Mouse (Mus musculus): ENCODE measurements around the gene Prdx1. TPM values are rescaled to one million over a fixed set of nuclear protein-coding genes. Genes with fewer than 3 reads are reported as not detected.
"Not testable (repeated sequence)": the region's sequence is repeated elsewhere in the genome, so short reads cannot be mapped to it uniquely, and the experiment has no call there.

Prdx1 gene
- polyA plus RNA-seq, 2 experiments from 2014 or later, result 840 to 842 TPM

DNA sequence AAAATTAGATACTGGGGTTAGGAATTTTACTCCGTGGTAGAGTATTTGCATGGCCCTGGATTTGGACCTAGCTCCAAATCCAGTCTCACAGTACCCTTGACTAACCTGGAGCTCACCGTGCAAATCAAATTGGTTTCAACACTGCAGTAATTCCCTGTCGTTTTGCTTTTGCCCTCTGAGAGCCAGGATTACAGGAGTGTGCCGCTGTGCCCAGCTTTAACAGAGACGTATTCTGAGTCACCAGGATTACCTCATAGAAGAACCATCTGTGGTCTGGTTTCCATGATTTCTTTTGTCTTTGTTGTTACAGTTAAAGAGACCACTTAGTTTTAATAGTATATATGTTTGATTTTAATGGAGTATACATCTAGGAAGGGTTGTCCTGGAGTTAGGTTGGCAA, 6.2 kb upstream of the Prdx1 start:
- ATAC-seq, result no peak

DNA sequence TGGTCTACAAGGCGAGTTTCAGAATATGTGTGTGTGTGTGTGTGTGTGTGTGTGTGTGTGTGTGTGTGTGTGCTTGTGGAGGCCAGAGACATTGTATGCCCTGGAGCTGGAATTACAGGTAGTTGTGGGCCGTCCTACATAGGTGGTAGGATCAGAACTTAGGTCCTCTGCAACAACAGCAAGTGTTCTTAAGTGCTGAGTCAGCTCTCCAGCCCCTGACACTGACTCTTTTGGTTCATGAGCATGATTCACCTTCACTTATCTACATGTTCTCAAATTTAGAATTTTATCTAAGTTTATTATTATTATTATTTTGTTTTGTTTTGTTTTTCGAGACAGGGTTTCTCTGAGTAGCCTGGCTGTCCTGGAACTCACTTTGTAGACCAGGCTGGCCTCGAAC, 4.8 kb upstream of the Prdx1 start:
- not testable (repeated sequence) for ATAC-seq

DNA sequence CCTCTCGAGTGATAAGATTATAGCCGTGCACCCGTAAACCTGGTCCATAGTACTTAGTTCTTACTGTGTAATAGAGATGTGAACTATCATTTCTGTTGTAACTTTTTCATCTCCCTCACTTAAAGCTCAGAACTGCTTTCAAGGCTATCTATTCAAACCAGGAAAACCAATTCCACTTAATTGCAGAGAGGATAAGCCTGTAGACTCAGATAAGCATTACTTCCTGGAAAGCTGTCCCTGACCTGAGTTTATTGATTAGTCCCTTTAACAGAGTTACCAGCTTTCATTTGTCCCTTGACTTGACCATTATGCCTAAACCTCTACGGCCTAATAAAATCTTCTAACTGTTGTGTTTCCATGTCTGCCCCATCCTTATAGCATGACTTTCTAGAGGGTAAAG, 1.4 kb upstream of the Prdx1 start:
- no peak for ATAC-seq

DNA sequence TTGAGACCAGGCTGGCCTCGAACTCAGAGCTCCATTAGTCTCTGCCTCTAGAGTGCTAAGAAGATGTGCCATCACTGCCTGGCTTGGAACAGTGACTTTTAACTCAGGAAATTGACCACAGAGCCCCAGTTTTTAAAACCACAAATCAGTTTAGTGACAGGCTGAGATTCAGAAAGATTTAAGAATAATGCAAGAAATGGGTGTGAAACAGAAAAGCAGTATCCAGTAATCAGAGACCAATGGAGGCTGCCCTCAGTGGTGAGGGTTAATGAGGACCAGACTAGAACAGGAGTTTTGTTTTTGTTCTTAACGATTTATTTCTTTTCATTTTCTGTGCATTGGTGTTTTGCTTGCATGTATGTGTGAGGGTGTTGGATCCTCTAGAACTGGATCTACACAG, 679 bp upstream of the Prdx1 start:
- ATAC-seq, result no peak

DNA sequence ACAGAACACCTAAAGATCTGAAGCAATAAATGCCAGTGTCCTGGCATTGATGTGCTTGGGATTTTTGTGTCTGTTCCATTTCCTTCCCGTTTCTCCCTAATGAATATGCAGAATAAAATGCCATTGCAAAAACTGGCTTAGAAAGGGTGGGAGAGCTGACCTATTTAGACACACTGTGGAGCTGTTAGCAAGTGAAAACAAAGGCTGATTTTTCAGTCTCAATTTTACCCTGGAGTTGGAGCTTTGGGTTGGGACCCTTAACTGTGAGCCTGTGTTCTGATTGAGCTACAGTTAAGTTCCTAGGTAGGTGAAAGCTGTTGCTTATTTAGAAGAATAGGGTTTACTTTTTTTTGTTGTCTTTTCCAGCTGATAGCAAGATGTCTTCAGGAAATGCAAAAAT, 1.7 kb downstream of the Prdx1 start:
- ATAC-seq, result no peak

DNA sequence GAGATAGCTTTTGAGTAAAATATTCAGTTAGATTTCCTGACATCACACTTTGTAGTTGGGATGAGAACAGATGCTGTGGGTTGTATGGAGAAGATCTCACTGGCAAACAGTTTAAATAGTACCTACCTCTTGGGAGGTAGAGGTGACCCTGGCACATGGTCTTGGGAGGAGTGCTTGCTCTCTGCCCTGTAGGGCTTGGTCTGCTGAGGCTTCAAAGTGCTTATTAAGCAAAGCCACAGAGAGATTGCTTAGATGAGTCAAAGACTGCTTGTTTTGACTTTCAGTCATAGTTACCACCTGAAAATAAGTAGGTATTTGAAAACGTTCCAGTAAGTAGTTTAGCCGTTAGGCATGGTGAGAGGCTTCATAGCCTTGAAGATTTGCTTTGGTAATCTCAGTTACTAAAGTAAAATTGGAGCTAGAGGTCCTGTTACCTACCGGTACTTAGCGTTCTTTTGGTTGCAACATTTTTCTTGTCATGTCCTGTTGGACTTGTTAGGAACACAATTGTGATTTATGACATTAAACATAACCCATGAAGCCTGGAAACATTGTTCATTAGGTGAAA, 4.0 kb downstream of the Prdx1 start:
- no peak for ATAC-seq

DNA sequence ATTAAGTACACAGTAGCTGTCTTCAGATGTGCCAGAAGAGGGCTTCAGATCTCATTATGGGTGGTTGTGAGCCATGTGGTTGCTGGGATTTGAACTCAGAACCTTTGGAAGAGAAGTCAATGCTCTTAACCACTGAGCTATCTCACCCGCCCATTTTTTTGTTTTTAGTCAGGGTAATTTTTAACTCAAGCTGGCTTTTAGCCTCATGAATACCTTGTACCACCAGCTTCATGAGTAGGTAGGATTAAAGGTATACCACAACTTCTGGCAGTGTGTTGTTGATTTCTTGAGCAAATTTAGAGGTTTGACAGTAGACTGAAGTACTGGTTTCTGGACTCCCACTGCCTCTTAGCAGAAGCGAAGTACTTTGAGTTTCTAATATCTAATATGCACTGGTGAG, 6.8 kb downstream of the Prdx1 start:
- no peak for ATAC-seq

DNA sequence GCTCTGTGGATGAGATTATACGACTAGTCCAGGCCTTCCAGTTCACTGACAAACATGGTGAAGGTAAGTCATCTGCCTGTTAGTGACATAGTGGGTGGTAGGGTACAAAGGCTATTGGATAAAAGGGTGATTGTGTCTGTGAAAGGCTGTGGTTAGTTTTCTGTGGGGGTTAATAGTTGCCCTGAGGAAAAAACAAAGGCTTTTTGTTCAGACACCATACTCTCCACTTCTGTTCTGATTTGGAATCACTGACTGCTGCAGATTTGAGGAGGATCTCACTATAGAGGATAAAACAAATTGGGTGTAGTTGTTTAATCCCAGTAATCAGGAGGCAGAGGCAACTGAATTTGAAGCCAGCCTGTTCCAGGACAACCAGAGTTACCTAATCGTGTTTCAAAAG, 8.4 kb downstream of the Prdx1 start:
- no peak for ATAC-seq

DNA sequence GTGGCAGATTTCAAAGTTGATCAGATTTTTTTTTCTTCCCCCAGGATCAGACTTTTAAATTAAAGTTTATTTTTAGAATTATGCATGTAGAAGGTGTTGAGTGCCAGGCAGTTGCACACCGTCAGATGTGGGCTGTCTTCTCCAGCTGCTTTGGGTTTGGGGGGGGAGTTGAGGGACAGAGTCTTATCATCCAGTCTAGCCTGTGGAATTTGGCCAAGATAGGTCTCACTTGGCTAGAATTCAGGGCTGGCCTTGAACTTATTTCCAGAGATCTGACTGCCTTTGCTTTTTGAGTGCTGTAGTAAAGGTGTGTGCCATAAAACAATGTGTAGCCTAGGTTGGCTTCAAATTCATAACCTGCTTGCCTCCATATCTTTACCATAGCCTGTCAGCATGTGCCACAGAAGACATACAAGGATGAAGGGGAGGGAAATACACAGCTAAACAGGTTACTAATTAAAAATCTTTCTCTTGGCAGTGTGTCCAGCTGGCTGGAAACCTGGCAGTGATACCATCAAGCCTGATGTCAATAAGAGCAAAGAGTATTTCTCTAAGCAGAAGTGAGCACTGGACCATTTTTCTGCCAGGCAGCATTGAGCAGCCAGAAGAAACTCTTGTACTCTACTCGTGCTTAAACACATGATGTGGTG, 13.5 kb downstream of the Prdx1 start:
- ATAC-seq, result no peak

DNA sequence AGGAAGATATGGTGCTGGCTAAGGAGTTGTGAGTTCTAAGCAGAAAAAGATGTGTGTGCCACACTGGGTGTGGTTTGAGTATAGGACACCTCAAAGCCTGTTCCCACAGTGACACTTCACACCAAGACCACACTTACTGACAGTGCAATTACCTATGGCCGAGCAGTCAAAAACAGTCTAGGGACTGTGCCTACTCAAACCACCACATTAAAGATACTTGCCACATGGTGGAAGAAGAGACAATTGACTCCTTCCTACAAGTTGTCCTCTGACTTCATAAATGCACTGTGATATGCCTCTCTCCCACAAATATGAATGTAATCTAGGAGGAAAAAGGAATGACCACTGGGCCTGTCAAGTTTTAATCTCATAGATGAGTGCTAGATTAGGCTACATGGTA, 15.6 kb downstream of the Prdx1 start:
- no peak for ATAC-seq

DNA sequence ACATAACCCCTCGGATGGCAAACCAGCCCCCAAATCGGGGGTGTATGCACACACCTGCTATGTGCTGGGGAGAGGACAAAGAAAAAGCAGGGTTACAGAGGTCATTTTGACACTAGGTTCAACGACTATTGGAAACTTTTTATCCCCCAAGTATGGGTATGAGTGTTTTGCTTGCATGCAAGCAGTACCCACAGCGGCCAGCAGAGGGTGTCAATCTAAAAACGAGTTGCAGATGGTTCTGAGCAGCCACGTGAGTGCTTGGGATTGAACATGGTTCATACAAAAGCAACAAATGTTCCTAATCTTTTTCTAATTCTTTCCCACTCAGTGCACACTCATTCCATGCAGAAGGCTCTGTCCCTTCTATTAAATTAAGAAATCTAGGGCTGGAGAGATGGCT, 18.5 kb downstream of the Prdx1 start:
- no peak for ATAC-seq

DNA sequence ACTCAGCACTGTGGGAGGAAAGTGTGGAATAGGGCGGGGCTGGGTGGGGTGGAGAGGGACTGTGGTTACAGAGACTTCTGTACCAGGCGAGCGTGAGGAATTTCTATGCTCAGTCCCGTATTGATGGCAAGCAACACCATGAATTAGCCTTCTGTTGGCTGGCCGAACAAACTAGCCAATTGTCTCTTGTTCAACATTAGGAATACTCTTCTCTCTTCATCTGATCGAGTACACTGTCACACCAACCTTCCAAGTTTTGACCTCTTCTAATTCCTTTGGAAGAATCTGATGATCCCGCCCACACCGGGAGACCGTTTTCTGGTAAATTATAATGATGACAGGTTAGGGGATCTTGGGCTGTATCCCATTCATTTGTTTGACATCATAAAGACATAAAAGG, 22.3 kb downstream of the Prdx1 start:
- ATAC-seq, result no peak

DNA sequence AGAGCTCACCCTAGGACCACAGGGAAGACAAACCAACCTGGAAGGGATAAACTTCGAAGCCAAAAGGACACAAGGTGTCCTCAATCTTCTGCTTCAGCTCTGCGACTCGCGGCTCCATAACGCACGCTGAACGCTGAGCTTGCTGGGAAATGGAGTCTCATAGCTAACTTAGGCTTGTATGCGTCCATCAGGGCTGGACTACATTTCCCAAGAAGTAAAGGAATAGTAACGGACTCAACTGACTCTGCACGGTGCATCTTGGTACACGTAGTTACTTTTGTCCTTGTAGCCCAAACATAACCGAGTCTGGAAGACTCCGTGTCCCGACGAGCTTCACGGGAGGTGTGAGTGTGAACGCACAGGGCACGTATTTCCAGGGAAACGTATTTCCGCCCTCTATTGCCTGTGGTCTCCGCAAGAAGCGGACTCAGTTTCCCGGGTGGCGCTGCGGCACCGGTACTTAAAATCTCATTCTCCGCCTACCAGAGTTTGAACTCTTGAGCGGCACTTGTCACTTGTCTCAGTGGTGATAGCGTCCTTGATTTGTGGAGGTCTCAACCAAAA, 22.9 kb downstream of the Prdx1 start, which contains the start of the genes Mmachc and Ccdc163:
Mmachc (minus strand) TSS at position 206 of the 564 bp plus-strand sequence.
Ccdc163 (plus strand) TSS at position 309 of the 564 bp plus-strand sequence.
- peak; percentile 98 for ATAC-seq

DNA sequence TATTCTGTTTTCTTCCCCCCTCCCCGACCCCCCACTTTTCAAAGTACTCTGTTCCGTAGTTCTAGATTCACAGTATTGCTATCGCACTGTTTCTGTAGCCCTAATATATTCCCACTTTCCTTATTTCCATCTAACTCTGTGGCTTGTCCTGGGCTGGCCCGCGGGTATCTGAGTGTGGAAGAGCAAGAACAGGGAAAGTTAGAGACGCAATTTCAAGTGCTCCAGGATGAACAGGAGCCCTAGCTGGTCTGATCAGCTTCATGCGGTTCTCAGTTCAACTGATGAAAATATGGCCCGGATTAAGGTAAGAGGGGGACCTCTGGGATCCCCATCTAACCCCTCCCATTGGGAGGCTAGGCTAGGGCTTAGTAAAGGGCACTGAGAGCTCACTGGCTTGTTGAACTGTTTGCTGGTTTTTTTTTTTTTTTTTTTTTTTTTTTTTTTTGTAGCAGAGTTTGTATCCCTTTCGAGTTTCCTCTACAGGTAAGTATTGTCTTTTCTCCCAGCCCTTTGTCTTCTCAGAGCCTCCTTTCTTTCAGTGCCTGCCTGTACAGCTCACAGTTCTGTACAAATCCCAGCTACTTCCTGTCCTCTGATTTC, 23.5 kb downstream of the Prdx1 start:
- ATAC-seq, result no peak

DNA sequence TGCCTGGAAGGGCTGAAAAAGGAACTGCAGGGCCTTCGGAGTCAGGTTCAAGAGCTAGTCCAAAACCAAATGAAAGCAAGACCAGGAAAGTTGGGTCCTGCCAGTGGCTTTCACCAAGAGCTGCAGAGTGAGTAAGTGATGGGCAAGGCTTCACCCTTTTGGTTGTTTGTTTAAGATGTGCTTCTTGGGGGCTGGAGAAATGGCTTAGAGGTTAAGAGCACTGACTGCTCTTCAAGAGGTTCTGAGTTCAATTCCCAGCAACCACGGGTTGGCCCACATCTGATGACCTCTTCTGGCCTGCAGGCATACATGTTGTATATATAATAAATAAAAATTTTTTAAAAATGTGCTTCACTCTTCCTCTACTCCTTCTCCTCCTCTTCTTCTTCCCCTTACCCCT, 24.8 kb downstream of the Prdx1 start:
- ATAC-seq, result no peak

DNA sequence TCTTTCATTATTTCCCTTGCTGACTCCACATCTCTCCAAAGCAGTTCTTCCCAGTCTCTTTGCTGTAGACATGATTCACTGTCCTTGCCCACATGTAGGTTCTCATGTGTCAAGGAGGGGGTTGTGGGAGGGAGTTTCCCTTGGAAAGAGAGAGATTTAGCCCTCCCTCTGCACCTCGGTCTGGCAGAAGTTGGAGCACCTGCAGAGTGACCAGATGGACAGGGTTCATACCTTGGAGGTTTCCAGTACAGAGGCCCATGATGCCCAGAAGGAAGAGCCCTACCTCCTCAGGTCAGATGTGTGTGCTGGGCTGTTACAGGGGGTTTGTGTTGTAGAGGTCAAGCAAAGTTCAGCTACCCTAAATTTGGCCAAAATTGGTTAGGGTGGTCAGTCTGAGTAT, 27.2 kb downstream of the Prdx1 start:
- ATAC-seq, result no peak

DNA sequence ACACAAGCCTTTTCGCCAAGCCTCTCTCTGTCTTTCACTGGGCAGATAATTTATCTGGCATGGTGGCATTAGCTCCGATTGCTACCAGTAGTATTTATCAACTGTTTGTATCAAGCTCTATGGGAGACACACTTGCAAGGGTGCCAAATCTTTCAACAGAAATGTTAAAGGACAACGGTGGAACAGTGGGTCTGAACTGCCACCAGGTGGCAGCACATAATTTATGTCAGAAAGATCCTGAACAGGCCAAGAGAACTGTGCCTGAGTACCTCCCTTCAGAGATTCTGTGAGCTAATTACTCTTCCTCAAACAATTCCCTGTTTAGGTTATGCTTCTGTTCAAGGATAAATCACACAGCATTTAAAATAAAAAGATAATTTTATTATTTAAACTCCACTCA, 34.1 kb downstream of the Prdx1 start:
- no peak for ATAC-seq

DNA sequence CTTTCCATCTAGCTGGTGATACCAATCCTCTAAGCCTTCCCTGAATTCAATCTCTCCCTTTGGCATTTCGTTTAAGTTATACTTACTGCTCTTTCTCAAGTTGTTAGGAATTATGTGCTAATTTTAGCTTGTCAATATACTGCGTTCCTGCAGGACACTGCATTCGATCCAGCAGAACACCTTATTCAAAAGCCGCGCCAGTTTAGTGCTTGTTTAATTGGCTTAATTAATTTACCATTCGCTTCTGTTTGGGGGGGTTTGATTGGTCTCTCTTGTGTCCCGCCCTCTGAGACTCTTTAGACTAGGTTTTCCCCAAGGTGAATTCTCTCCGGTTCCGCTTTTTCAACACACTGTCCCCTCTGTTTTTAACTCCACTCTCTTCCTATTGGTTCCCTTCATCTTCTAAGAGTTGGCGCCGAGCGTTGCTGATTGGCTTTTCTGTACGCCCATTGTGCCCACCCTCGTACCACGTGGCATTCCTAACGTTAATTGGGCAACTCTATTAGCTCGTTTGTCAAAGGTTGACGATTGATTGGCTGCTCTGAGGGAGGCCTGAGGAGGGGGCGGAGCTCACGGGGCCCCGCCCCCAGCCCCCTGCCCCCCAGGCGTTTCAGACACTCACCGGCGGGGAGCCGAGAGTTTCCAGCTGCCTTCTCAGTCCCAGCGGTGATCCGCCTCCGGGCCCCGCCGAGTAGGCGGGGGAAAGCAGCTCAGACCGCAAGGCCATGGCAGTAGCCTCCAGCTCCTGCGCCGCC, 35.2 kb downstream of the Prdx1 start, which contains the start of gene Tesk2:
Tesk2 (plus strand) TSS at position 606 of the 755 bp plus-strand sequence.
- peak; percentile 95 for ATAC-seq

DNA sequence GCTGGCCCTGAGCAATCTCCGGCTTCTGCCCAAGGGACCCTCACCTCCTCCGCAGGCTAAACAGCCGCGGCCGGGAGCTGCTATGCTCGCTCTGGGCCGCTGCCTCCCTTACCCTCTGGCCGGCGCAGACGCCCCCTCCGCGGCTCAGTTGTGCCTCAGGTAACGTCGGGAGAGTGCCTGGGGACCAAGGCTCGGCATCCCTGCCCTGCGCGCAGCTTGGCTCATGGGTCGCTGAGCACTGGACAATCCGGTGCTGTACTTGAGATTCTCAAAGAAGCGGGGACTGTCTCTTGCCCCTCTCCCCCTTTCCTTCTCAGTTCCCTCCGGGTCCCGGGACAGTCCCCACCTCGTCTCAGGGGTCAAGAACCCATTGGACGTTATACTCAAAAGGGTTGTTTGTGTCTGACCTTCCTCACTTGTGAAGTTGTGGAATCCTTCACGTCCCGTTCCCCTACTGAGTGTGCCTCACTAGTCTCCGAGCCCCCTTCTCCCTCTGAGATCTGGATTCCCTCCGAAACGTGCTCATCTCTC, 35.8 kb downstream of the Prdx1 start:
- ATAC-seq, result peak; percentile 3

DNA sequence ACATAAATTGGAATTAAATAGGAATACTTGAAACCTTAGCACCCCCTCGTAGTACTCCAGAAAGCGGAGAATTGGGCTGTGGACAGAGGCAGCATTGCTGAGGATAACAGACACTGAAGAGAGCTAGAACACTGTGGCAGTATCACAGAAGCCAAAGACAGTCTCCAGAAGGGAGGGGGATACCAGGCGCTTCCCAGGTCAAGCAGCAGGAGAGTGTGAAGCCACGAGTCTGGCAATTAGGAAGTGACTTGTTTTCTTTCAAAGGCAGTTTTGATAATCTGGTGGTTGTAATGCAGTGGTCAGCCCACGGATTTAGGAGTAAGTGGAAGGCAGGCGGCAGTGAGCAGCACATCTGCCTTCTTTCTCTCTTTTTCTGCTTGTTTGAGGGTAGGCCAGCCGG, 36.9 kb downstream of the Prdx1 start:
- no peak for ATAC-seq

DNA sequence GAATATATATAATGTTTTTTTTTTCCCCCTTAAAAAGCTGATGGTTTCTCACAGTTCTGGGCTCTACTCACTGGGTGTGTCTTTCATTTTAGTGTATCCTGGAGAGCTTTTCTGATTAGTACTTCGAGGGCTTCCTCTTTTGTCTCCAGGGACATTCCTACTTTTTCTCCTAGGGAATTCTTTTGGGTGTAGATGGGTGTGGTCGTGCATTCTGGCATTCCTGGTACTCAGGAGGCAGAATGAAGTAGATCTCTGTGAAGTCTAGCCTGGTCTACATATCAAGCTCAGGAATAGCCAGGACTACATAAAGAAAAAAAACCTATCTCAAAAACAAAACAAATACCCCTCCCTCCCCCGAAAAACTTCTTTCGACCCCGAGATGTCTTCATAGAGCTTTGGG, 40.1 kb downstream of the Prdx1 start:
- ATAC-seq, result no peak

DNA sequence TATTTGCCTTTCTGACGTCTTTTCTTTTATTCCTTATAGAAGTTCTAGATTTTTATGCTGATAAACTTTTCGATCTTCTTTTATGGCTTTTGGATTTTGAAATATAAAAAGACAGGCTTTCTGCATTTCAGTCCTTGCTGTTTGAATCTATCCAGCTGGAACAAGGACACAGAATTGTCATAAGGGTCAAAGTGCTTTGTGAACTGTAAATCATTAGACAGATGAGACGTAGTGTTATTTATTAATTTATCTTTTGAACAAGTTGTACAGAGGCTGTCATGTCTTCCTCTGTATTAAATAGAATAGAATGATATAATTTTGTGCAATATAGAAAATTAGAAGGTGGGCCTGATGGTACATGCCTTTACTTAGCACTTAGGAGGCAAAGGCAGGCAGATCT, 42.1 kb downstream of the Prdx1 start:
- ATAC-seq, result no peak

DNA sequence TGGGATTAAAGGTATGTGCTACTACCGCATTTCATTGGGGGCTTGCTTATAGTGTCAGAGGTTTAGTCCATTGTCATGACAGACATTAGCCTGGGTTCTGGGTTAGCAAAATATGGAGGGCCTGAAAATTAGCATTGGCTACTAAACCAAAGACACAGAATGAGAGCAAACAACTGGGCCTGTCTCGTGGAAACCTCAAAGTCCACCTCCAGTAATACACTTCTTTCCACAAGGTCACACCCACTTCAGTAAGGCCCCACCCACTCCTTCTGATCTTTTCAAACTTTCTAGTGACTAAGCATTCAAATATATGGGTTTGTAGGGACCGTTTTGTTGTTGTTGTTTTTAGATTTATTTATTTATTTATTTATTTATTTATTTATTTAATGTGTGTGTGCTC, 44.2 kb downstream of the Prdx1 start:
- no peak for ATAC-seq

Measured in activated CD4-positive, CD25-positive, alpha-beta regulatory T cell, adult 4 months (primary cell).